Comparison of ENCODE assay signal across 23 mouse cellular contexts in genomic region chr17:86571266-86571665, GRCm38 (mm10).
"Had no signal": no experiment of that assay in that cellular context is flagged by ENCODE, and none has a peak within 500 bp of the region (broad histone marks: within the 10 kb centered on the region; RNA-seq: fewer than 3 reads in every experiment).

No protein-coding gene starts in this region.

- H3K4me3 ChIP-seq: embryonic facial prominence, embryonic 10.5 days; embryonic facial prominence, embryonic 12.5 days; embryonic facial prominence, embryonic 13.5 days; embryonic facial prominence, embryonic 15.5 days; erythroblast, embryonic 14.5 days; forebrain, embryonic 10.5 days; forebrain, embryonic 12.5 days; forebrain, embryonic 13.5 days; forebrain, embryonic 15.5 days; gastrocnemius, adult 2 months; heart, adult 2 months; heart, embryonic 10.5 days had no signal

- H3K27ac ChIP-seq: embryonic facial prominence, embryonic 10.5 days; embryonic facial prominence, embryonic 12.5 days; embryonic facial prominence, embryonic 13.5 days; embryonic facial prominence, embryonic 15.5 days; forebrain, embryonic 10.5 days; forebrain, embryonic 12.5 days; forebrain, embryonic 13.5 days; forebrain, embryonic 15.5 days; gastrocnemius, adult 2 months; heart, adult 2 months; heart, embryonic 10.5 days had no signal

- H3K27me3 ChIP-seq: embryonic facial prominence, embryonic 12.5 days; embryonic facial prominence, embryonic 13.5 days; embryonic facial prominence, embryonic 15.5 days; forebrain, embryonic 12.5 days; forebrain, embryonic 13.5 days; forebrain, embryonic 15.5 days had no signal

- DNase-seq: cerebellum, adult 8-10 months; cerebellum, adult 9-11 months; cerebellum, postnatal 25 days; cerebellum, postnatal 36 days; embryo, embryonic 11 days; forebrain, postnatal 0 days; gastrocnemius, adult 2 months; gastrocnemius, postnatal 10 days; gastrocnemius, postnatal 14 days; gastrocnemius, postnatal 25 days; gastrocnemius, postnatal 36 days; heart, adult 18-20 months; heart, adult 2 months had no signal

- H3K4me1 ChIP-seq: embryonic facial prominence, embryonic 10.5 days; embryonic facial prominence, embryonic 12.5 days; embryonic facial prominence, embryonic 13.5 days; embryonic facial prominence, embryonic 15.5 days; forebrain, embryonic 12.5 days; forebrain, embryonic 13.5 days; forebrain, embryonic 15.5 days; heart, embryonic 10.5 days had no signal
